ENCODE assay signal across 35 mouse cellular contexts in the genomic region with DNA sequence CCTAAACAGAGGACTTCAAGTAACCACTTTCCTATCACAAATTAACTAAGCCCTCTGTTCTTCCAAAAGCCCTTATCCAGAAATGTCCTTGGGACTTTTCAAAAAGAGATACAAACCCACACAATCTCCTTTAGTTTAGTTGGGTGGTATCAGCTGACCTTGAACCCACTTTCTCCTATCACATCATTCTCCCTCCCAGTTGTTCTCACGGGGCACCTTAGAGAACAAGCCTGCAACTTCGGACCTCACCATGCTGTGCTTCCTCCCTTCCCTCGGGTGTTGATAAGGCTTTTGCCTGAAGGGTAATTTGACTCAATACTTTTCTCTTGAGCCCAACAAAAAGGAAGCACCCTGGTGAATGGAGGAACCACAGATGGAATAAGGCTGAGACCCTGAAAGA. TPM values are rescaled to one million over a fixed set of nuclear protein-coding genes. Genes with fewer than 3 reads are reported as not detected.
"Had no signal": no experiment of that assay in that cellular context is flagged by ENCODE, and none has a peak within 500 bp of the region (broad histone marks: within the 10 kb centered on the region; RNA-seq: fewer than 3 reads in every experiment).

No protein-coding gene starts in this region.

- DNase-seq: layer of hippocampus, postnatal 36 days; left cerebral cortex, postnatal 4 days; liver; liver, embryonic 13.5 days; liver, postnatal 0 days; lung, adult 18-20 months; lung, adult 2 months; lung, embryonic 14.5 days; lung, postnatal 10 days; lung, postnatal 14 days; lung, postnatal 36 days; lung, postnatal 4 days; midbrain, embryonic 14.5 days had no signal

- ATAC-seq: liver, embryonic 12.5 days; liver, postnatal 0 days; lung, postnatal 0 days; midbrain, embryonic 13.5 days; midbrain, embryonic 15.5 days; midbrain, embryonic 16.5 days had no signal

- H3K27ac ChIP-seq: left cerebral cortex, adult 2 months; limb, embryonic 10.5 days; limb, embryonic 12.5 days; limb, embryonic 13.5 days; limb, embryonic 15.5 days; liver, embryonic 12.5 days; liver, embryonic 13.5 days; liver, embryonic 14.5 days; liver, embryonic 15.5 days; lung, embryonic 15.5 days; macrophage; midbrain, embryonic 10.5 days; midbrain, embryonic 12.5 days; midbrain, embryonic 13.5 days; midbrain, embryonic 15.5 days had no signal

- H3K9me3 ChIP-seq: limb, embryonic 10.5 days; limb, embryonic 12.5 days; limb, embryonic 13.5 days; limb, embryonic 15.5 days; liver, embryonic 12.5 days; liver, embryonic 13.5 days; liver, embryonic 15.5 days; lung, embryonic 15.5 days; megakaryocyte, embryonic 14.5 days; midbrain, embryonic 10.5 days; midbrain, embryonic 12.5 days; midbrain, embryonic 13.5 days; midbrain, embryonic 15.5 days had no signal

- H3K36me3 ChIP-seq: limb, embryonic 10.5 days; limb, embryonic 12.5 days; limb, embryonic 13.5 days; limb, embryonic 15.5 days; liver, embryonic 12.5 days; liver, embryonic 13.5 days; liver, embryonic 15.5 days; lung, embryonic 15.5 days; midbrain, embryonic 10.5 days; midbrain, embryonic 12.5 days; midbrain, embryonic 13.5 days; midbrain, embryonic 15.5 days had no signal

- H3K27me3 ChIP-seq: limb, embryonic 12.5 days; limb, embryonic 13.5 days; limb, embryonic 15.5 days; liver, embryonic 12.5 days; liver, embryonic 13.5 days; liver, embryonic 15.5 days; lung, embryonic 15.5 days; midbrain, embryonic 13.5 days; midbrain, embryonic 15.5 days had no signal

- H3K4me2 ChIP-seq: limb, embryonic 12.5 days; limb, embryonic 13.5 days; limb, embryonic 15.5 days; liver, embryonic 12.5 days; liver, embryonic 13.5 days; liver, embryonic 15.5 days; lung, embryonic 14.5 days; lung, embryonic 15.5 days; midbrain, embryonic 11.5 days; midbrain, embryonic 12.5 days; midbrain, embryonic 13.5 days; midbrain, embryonic 15.5 days had no signal

- H3K4me3 ChIP-seq: left cerebral cortex, adult 2 months; limb, embryonic 10.5 days; limb, embryonic 12.5 days; limb, embryonic 13.5 days; limb, embryonic 15.5 days; liver, embryonic 12.5 days; liver, embryonic 13.5 days; liver, embryonic 15.5 days; lung, embryonic 15.5 days; megakaryocyte, embryonic 14.5 days; midbrain, embryonic 10.5 days; midbrain, embryonic 12.5 days; midbrain, embryonic 13.5 days; midbrain, embryonic 15.5 days; myocyte had no signal

- H3K9ac ChIP-seq: limb, embryonic 12.5 days; limb, embryonic 13.5 days; limb, embryonic 15.5 days; liver, embryonic 12.5 days; liver, embryonic 13.5 days; liver, embryonic 14.5 days; liver, embryonic 15.5 days; liver, postnatal 0 days; lung, embryonic 14.5 days; lung, embryonic 15.5 days; midbrain, embryonic 12.5 days; midbrain, embryonic 13.5 days; midbrain, embryonic 15.5 days had no signal

RNA-seq across cellular contexts. Expression of a gene that starts 7.7 kb away (rescaled TPM):
- polyA plus RNA-seq: macrophage, myocyte had no signal

RNA-seq across cellular contexts. Expression of a gene that starts 33.2 kb away (rescaled TPM):
- polyA plus RNA-seq: limb, embryonic 10.5 days; limb, embryonic 11.5 days; limb, embryonic 12.5 days; limb, embryonic 13.5 days; limb, embryonic 14.5 days; limb, embryonic 15.5 days; macrophage; midbrain, embryonic 10.5 days; midbrain, embryonic 11.5 days; midbrain, embryonic 12.5 days; midbrain, embryonic 13.5 days; midbrain, embryonic 14.5 days; midbrain, embryonic 16.5 days; midbrain, postnatal 0 days; myocyte had no signal
